Mouse (Mus musculus): ENCODE data around the gene Tspan9.

- TF ChIP-seq CTCF (IDR thresholded peaks at IDR 0.05; ENCODE audit: low read depth) (peak; percentile 41), EP300 (IDR thresholded peaks at IDR 0.05; ENCODE audit: low read depth) (no peak)
These were observed 35.9 kb upstream of the Tspan9 start for GRCm38 (mm10) chr6:128179247-128179646.

Measured in liver, postnatal 0 days (tissue).